Mouse (Mus musculus) kidney, adult 9 months (tissue): ENCODE measurements at regions not wholly inside any gene's neighbourhood (a gene's known extent, or its start where the extent isn't known, plus 50 kb on each side); places are given as distances from the start of the nearest gene placed in this dataset.

ENCODE experiments used
- DNase-seq: peaks from one replicate; pipeline ENCODE4 v3.0.0; 2022

DNA sequence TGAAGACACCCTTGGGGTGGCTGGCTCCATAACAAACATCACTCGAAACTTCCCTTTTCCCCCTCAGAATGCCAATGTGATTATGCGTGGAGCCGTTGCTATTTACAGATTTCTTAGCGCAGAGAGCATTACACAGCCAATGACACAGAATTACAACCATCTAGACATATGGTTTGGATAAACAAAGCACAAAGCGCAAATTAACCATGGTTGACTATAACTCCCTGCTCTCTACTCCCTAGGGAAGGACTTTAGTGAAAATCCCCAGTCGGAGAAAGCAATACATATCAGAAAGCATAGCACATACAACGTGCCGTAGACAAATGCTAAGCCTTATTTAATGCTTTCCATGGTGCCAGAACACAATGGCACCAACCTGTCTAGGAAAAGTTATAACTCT, 131.8 kb downstream of the Tshz3 start:
- DNase-seq: no peak

- DNase-seq: no peak
Observed at GRCm38 (mm10) chr7:36830155-36830554, 132.2 kb downstream of the Tshz3 start.

DNA sequence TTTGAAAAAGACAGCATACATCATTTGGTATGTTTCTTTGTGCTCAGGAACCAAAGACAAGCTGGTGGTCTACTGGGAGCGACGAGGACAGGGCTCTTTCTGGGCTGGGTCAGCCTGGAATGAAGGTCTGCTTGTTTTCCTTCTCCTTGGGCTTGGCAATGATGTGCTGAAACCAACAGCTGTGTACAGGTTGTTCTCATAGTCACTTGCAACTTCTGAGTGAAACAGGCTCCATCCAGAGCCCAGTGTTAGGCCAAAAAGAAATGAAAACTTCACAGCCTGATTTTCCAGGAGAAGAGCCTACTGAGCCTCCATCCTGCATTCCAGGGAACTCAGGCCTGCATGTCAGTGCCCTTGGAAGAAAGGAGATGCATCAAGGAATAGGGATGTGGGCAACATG, 150.4 kb downstream of the Tshz3 start:
- DNase-seq: no peak

GRCm38 (mm10) chr7:36851275-36851889, 153.5 kb downstream of the Tshz3 start:
- no peak for DNase-seq

GRCm38 (mm10) chr7:36854308-36854707, 156.4 kb downstream of the Tshz3 start:
- DNase-seq: no peak

- DNase-seq: no peak
Observed at GRCm38 (mm10) chr7:36859428-36859827, 161.5 kb downstream of the Tshz3 start.

- DNase-seq: no peak
Observed at GRCm38 (mm10) chr7:36862481-36862880, 164.6 kb downstream of the Tshz3 start.

DNA sequence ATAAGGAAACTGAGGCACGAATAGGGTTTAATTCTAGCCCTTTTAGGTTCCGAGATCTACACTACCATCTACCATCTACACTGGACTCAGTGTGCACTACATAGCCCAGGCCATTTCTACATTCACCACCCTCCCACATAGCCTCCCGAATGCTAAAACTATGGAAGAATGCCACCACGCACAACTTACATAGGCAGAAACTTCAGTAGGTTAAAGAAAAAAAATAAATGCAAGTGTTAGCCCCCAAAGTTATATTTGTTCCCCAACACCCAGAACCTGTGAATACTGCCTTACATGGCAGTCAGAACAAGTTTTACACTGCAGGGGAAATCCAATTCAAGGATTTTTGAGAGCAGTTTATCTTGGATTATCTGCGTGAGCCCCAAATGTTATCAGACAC, 165.8 kb downstream of the Tshz3 start:
- DNase-seq: no peak

DNA sequence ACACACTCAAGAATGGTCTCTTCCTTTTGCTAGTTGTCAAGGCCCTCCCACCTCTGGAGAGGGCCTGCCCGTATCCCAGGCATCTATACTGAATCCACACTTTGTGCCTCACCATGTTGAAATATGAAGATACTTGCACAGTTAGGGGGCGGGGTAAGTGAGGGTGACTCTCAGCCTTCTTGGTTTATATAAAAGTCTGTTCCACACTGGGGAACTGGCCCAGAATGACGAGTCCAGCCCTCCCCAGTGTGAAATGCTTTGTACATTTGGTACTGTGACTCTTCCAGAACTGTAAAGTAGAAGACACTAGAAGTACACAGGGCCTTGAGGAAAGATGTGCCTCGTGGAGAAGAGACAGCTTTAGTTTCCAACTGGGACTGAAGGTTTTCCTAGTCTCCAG, 166.8 kb downstream of the Tshz3 start:
- no peak for DNase-seq

- no peak for DNase-seq
Observed at GRCm38 (mm10) chr7:36866602-36867001, 168.7 kb downstream of the Tshz3 start.

DNA sequence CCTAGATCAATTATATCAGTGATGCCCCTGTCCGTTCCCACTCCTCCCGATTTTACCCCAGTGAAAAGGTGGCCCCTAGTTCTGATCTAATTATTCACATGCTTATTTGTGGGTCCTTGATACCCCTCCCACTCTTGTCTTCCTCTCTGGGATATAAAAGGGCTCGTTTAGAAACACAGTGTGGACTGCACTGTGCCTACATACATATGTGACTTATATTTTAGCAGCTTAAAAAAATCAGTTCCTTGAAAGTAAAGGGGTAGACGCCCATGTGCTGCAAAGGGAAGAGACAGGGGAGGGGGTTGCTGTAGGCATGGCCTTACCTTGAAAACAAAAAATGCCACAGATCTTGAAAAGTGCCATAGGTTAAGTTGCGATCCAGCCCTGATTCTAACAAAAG, 176.1 kb downstream of the Tshz3 start:
- no peak for DNase-seq

DNA sequence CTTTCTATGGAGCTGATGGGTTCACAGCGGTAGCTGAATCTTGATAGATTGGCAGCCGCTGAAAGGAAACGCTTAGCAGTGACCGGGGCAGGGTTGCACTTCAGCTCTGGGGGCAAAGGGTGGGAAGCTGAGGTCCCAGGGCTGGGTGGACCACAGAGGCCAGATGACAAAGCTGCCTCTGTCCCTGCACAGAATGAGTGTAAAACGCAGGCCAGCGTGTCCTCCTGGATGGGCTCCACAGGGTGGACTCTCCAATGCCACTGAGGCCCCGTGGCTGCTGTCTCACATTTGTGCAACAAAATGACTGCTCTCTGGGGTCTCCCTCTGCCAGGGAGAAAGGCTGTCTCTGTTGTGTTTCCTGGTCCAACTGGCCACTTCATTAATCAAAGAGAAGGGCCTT, 179.8 kb downstream of the Tshz3 start:
- DNase-seq: no peak

DNA sequence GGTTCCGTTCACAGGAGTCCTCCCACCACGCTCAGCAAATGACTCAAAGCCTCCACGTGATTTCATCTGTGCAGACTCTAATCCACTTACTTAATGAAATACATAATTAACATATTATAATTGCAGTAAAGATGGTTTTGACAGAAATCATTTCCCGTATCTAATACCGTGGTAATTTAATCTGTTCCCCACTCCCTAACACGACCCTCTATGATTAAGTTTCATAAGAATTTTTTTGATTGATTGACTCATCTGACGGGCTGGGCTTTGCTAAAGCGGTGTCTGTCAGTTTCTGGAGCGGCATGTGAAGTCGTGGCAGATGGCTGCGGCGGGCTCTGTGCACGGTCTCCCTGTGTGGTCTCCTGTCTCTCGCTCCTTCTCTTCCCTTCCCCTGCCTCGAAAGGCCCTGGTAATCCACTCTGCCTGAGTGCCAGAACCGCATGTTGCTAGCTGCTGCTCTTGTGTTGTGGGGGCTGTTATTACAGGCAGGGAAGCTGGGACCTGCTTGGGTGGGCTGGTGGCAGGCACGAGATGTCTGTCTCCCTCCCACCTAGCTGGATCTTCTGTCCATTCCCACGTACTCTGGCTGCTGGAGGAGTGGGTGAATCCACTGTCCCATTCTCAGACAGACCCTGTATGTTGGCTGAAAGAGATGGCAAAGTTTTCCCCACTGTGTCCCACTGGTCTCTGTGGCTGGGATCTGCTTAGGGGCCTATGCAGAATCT, 195.0 kb downstream of the Tshz3 start:
- DNase-seq: no peak

- DNase-seq: no peak
Observed at GRCm38 (mm10) chr7:36896339-36896738, 198.4 kb downstream of the Tshz3 start.

- no peak for DNase-seq
Observed at GRCm38 (mm10) chr7:36901537-36901936, 203.6 kb downstream of the Tshz3 start.

- DNase-seq: no peak
Observed at GRCm38 (mm10) chr7:36913304-36913703, 215.4 kb downstream of the Tshz3 start.

- DNase-seq: no peak
Observed at GRCm38 (mm10) chr7:36914261-36914660, 216.3 kb downstream of the Tshz3 start.

- no peak for DNase-seq
Observed at GRCm38 (mm10) chr7:36915171-36915570, 217.3 kb downstream of the Tshz3 start.

- no peak for DNase-seq
Observed at GRCm38 (mm10) chr7:36917011-36917410, 219.1 kb downstream of the Tshz3 start.

GRCm38 (mm10) chr7:36919413-36919812, 221.5 kb downstream of the Tshz3 start:
- no peak for DNase-seq

GRCm38 (mm10) chr7:36921003-36921402, 223.1 kb downstream of the Tshz3 start:
- DNase-seq: no peak

GRCm38 (mm10) chr7:36933490-36933889, 235.6 kb downstream of the Tshz3 start:
- no peak for DNase-seq

DNA sequence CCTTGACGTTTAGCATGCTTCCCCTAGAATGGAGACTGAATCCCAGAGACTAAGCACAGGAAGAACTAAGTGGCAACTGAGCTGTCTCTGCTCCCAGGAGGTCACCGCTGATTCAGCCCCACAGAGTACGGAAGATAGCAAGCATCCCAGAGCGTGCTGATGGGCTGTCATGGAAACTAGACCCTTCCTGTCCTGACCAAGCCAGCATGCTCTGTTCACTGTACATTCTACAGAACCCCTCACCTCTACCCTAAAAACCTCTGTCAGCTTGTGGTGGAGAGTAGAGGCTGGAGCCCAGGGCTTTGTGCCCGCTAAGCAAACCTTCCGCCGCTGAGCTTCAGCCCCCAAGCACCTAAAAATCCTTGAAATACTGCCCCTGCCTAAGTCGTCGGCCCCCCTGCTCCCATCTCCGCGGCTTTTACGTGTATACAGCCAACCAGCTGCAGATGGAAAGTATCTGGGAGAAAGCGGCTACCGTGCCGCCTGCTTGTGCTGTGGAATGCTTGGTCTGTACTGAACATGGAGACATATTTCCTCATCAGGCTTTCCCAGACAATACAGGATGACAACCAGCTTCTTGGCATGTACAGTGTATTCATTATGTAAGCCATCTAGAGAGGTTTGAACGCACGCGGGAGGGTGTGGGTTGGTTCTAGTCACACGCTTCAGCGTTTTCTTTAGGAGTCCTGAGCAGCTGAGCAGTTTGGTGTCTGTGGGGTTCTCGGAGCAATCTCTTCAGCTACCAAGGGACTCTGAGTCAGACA, 237.1 kb downstream of the Tshz3 start:
- no peak for DNase-seq

DNA sequence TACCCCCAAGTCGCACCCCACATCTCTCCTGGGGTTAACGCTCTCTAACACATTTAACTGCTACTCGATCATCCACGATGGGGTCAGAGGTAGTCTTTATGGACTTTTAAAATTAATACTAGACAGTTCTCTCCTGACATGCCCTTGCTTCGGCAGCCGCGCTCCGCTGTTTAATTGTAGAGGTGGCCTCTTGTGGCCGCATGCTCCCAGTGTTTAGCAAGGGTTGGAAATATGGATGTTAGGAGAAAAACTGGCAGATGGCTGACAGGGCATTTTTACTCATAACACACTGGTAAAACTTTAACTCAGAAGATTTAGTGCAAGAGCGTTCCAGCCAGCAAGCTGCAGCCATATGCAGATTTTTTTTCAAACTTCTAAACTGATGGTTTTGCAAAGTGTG, 242.7 kb downstream of the Tshz3 start:
- DNase-seq: peak; percentile 18
